Mouse (Mus musculus) left cerebral cortex, postnatal 10 days (tissue): ENCODE results near the gene 4931406P16Rik. TPM values are rescaled to one million over a fixed set of nuclear protein-coding genes. Genes with fewer than 3 reads are reported as not detected.

Experiments used
- DNase-seq, 2 experiments: peaks; one replicate each; pipeline ENCODE4 v3.0.0; 2021 to 2022; ENCODE audit warnings: low spot score in 2 of 2, mixed read lengths in 1 of 2; ENCODE audit errors: extremely low spot score in 1 of 2
- intact Hi-C: fragments of 180-260 bp; cut with DNase I; formaldehyde crosslinking; loops from one replicate; pipeline ENCODE4 v1.15.1; 2025
- total RNA-seq, 2 experiments: library from RNA; stranded (reverse); gene quantifications; 2 replicates each; pipeline ENCODE4 v1.2.3; 2021

4931406P16Rik gene
- total RNA-seq, 2 experiments from 2014 or later = 46.2 to 54.4 TPM

DNA sequence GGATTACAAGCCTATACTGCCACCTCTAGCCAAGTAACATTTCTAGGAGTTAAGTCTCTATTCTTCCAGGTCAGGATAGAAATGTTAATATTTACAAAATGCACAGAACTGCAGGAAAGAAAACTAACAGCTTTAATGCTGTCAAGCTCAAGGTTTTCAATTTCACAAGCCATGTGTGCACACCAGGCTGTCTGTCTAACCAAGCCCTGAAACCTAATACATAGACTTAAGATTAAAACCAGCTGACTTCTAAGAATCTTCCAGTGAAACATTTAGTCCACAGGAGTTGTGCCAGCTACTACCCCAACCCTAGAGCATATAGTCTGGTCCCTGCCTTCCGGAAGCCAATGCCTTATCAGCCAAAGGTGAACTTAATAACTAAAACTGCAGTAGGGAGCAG is 54.9 kb downstream of the 4931406P16Rik start:
- intact Hi-C loops = no loop called here
- no peak for DNase-seq

DNA sequence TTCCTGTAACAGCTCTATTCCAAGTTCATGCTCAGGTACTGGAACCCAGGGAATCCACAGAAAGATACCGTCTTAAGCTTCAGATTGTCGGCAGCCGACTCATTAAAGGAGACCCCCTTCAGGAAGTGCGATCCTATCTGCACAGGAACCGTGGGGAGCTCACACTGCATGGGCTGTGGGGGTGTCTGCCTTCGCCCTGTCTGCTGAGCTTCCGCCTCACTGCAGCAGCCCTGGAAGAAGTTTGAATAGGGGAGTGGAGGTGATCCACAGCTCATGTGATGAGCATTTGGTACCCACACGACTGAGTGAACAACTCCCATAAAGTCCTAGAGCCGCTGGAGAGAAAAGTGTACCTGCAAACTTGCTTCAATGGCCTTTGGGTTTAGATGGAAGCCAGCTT is 56.1 kb downstream of the 4931406P16Rik start:
- DNase-seq = peak in 1 of 2 experiments; percentile 41
- intact Hi-C loops = no loop called here

DNA sequence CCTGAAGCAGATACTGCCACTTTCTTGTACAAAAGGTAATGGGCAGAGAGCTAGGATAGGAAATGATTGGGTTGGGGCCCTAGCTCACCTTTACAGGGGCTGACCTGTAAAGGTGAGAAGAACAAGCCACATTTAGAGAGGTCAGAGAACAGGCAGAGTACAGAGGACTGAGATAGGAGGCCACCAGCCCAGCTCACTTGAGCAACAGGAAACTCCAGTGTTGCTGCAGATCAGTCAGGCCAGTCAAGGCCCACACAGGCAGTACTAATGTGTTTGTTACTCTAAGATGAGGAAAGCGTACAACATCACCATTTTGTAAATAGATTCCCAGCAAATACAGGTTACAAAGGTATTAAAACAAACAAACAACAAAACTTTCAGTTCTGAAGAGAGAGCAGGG is 57.4 kb downstream of the 4931406P16Rik start:
- intact Hi-C loops = no loop called here
- DNase-seq = no peak

DNA sequence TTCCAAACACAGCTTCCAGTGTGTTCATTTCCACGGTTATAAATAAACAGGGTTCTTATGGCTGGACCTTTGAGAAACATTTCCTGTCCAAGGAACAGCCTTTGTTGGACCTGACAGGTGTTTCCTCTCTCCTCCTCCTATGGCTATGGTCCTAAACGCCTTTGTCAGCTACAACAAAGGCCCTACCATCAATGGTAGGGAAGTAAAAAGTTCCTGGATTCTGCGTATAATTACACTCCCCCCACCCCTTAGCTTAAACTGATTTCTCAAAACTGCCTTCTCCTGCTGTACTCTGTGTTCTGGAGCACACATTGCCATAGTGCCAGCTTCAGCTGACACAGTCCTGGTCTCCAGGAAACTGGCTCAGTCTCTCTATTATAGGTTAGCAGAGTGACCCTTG is 58.2 kb downstream of the 4931406P16Rik start:
- intact Hi-C loops = no loop called here
- DNase-seq = no peak

DNA sequence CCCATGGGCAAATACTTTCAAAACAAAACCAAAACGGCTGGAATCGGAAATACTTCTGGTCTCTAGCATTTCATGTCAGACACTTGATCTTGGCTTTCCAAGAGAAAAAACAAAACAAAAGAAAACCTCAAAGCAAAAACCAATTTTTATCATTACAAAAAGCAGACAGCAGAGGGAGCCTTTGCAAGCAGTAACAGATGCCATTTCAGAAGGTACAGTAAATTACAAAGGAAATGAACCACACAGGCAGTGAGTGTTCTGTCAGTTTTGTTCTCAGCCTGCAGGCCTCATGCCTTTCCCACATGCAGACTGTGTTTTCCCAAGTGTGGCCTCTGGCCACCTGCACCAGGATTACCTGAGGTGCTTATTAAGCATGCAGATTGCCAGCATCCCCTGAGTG is 61.3 kb downstream of the 4931406P16Rik start:
- DNase-seq = no peak
- intact Hi-C loops = loop anchor here (5.0 kb wide), 1 partner anchor 105 kb away; no protein-coding TSS in a partner anchor

DNA sequence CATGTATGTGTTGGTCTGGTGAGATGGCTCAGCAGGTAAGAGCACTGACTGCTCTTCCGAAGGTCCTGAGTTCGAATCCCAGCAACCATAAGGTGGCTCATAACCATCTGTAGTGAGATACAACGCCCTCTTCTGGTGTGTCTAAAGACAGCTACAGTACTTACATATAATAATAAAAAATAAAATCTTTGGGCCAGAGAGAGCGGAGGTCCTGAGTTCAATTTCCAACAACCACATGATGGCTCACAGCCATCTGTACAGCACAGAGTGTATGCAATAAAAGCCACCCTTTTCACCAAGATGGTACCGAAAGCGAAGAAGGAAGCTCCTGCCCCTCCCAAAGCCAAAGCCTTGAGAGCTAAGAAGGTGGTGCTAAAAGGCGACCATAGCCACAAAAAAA is 62.6 kb downstream of the 4931406P16Rik start, which contains the start of gene Gm6096:
Gene Gm6096 (plus strand): TSS at position 301 of the 400 bp plus-strand sequence.
- DNase-seq = no peak
- intact Hi-C loops = loop anchor here (5.0 kb wide), 1 partner anchor 107 kb away; no protein-coding TSS in a partner anchor

DNA sequence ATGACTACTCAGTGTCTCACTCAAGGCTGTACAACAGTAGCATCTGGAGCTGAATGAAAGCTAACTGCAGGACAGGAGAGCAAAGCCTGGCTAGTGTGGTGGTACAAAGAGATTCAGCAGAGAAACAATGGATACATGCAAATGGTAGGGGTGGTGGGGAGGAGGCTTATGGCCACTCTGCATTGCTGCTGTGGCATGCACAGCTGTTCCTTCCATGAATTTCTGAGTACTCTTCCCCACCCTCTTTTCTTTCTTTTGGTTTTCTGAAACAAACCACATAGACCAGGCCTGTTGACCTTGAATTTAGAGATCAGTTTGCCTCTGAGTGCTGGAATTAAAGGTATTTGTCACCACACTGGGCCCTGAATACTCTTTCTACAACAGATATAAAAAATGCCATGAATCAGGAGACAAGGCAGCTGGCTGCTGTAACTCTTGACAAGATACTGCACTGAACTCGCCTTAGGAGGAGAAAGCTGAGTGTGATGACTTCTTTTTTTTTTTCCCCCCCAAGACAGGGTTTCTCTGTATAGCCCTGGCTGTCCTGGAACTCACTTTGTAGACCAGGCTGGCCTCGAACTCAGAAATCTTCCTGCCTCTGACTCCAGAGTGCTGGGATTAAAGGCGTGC is 66.4 kb downstream of the 4931406P16Rik start:
- intact Hi-C loops = no loop called here
- DNase-seq = no peak

DNA sequence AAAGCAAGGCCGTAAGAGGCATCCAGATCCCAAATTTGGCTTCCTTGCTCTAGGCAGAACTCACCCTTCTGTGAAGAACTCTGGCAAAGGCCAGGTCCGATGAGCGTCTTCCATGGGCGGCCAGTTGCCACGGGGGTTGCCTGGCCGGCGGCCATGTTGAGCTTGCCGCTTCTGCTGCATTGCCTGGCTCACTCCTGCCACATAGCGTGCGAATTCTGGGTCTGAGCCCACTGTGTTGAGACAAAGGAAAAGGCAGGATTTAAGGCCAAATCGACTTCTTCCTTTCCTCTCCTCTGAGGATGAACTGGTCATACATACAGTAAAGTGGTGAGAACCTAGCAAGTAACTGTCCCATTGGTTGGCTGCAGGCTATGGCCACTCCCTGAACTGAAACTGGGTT is 71.2 kb downstream of the 4931406P16Rik start:
- intact Hi-C loops = no loop called here
- DNase-seq = no peak

DNA sequence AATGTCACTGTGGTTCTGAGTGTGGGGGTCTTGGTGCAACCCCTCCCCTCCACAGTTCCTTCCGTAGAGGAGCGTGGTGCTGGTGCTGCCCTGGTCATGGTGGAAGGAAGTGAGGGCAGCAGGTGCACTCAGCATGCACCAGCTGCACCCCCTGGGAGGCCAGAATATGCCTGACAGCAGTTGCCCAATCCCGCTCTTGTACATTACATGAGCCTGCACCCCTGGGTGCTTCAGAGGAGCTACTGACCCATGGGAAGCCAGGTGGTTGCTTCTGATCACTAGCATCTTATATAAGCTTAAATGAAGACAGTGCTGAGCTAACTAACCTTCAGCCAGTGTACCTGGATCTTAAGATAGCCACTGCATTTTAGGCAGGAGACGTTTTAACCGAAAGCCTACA is 75.3 kb downstream of the 4931406P16Rik start:
- intact Hi-C loops = no loop called here
- DNase-seq = no peak

DNA sequence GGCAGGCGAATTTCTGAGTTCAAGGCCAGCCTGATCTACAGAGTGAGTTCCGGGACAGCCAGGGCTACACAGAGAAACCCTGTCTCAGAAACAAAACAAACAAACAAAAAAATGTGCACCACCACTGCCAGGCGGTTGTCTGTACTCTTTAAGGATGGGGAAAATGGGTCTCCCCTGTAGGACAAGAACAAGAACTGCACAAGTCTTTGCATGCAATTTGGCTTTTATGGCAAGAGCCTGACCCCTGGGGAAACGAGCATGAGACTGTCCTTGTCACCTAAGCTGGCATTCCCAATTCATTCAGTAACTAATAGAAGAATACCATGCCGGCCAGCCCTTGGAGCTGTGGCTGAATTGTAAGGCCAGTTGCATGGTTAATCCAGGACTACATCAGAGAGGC is 77.7 kb downstream of the 4931406P16Rik start:
- intact Hi-C loops = no loop called here
- DNase-seq = no peak

DNA sequence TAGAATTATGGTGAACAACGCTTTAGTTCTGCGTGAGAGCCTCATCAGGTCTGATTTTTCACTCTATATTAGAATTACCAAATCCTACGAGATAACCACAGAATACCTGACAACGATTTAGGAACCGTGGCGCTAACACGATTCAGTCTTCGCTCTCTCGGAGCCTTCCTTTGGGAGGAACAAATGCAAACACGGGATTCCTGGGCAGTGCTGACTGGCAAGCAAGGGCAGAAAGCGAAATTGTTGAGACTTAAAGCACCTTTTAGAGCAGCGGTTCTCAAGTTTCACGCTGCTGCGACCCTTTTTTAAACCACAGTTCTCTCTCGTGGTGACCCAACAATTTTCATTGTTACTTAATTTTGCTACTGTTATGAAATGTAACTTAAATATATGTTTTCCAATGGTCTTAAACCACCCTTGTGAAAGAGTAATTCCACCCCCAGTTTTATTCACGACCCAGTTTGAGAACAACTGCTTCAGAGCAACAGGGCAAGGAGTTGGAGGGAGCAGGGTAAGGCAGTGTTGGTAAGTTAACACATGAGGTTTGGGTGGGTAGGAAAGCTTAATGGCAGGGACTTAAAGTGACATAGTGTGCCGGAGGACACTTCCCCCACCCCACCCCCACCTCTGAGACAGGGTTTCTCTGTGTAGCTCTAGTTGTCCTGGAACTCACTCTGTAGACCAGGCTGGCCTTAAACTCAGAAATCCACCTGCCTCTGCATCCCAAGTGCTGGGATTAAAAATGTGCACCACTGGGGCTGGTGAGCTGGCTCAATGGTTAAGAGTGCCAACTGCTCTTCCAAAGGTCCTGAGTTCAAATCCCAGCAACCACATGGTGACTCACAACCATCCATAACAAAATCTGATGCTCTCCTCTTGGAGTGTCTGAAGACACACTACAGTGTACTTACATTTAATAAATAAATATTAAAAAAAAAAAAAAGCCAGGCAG is 78.5 kb downstream of the 4931406P16Rik start:
- intact Hi-C loops = no loop called here
- no peak for DNase-seq

DNA sequence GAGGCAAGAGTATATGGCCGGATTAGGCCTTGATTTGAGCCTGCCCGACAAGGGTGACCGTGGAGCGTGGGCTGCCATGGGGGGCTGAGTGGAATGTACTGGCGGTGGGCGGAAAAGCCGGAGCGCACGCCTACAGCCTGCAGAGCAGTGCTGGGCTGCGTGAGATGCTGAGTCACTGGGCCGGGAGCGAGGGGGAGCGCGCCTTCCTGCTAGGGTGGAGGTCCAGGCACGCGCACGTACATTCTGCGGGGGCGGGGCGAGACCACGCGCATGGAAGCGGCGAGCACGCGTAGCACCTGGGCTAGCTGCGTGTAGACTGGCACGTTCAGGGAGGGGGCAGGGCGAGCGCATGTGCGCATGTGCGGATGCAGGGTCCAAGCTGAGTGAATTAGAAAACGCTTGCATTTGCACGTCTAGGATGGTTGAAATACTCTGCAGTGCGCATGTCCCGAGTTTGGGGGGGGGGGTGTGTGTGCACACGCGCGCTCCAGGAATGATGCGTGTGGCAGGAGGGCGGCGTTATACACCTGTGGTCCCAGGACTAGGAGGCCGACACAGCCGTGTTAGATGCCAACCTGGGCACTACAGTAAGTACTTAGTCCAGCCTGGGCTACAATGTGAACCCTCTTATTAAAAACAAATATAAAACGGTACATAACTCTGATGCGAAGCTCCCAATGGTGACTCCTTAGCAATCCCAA is 79.3 kb downstream of the 4931406P16Rik start:
- intact Hi-C loops = no loop called here
- DNase-seq = peak; percentile 99 to 100

DNA sequence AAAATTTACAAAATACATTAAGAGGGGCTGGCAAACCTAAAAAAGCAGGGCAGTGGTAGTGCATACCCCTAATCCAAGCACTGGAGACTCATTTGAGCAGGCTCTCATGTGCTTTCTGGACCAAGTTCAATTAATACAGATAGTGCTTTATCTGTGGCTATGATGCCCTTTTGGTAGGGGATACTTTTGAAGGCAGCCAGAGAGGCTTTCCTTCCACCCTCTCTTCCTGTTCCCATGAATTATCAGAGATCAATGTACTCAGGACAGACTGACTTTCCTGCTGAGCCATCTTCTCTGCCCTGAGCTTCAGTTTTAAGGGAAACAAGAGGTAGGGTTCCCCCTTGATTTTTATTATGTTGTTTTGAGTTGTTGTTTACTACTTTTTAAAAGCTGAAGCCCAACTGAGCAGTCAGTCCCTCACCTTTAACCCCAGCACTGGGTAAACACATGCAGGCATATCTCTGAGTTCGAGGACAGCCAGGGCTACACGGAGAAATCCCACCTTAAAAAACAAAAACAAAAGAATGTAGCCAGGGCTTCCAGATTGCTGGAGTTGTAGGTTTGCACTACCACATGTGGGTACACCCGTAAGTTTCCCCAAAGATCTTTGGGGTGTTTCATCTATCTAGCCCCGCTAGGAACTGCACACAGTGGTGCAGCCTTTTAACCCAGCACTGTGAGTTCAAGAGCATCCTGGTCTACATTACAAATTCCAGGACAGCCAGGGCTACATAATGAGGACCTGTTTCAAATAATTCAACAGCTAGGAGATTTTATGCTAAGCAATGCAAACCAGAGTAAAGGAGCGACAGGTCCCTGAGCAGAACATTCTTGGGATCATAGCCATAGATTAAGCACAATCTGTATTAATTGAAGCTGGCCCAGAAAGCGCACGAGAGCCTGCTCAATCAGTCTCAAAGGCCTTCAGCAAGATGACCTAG is 80.3 kb downstream of the 4931406P16Rik start:
- intact Hi-C loops = no loop called here
- no peak for DNase-seq

DNA sequence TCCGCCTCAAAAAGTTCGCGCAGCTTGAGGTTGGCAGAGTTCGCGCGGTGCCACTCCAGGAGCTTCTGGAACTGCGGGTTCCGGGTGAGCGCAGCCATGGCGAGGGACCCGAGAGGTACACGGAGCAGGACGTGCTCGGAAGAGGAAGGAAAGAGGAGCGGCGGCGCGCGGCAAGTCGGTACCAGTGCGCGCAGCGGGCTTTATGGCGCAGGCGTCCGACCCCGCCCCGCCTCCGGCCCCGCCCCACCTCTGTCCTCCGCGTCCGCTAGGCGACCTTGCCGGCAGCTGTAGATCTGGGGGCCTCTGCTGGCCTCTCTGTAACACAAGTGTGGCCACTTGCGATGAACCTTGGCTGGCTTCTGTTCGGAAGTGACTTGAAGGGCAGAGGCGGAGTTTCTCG is 83.2 kb downstream of the 4931406P16Rik start, which contains the start of gene Gpi1:
Gene Gpi1 (minus strand): TSS at position 221 of the 400 bp plus-strand sequence.
- DNase-seq = peak; percentile 71 to 91

DNA sequence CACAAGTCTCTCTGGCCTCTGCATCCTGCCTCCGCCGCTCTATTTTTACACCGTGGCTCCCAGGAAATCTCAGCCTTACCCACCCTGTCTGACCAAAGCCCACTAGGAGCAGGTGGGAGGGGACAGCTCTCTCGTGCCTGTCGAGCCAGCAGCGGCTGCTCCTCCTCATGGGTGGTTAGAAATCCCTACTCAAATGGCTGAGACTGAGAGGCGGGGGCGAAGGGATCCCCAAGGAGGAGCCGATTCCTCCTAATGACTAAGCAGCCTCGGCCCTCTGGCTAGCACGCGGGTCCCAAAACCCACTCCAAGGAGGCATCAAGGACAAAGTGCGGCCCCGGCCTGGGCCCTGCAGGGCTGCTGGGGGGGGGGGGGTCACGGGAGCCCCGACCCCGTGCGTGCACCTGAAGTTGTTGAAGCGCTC is 83.7 kb downstream of the 4931406P16Rik start:
- intact Hi-C loops = no loop called here

More for the DNA sequence above, 83.2 kb downstream of the 4931406P16Rik start, which contains the start of gene Gpi1:
- intact Hi-C loops = no loop called here

DNA sequence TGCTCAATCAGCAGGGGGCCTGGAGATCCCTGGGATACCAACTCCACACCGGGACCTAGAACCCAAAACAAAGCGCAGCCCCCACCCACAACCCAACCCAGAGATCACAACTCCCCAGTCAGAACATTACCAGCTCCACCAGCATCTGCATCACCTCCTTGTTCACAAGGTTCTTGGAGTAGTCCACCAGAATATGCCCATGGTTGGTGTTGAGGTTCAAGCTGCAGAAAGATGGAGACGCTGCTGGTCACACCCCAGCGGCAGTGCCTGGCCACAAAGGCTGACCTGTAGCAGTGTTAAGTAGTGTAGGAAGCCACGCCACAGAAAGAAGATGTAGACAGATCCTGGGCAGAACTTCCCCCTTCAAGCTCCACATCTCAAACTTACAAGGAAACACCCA is 84.2 kb downstream of the 4931406P16Rik start:
- intact Hi-C loops = no loop called here
- no peak for DNase-seq

More for the DNA sequence above, 83.7 kb downstream of the 4931406P16Rik start:
- peak; percentile 51 to 76 for DNase-seq

DNA sequence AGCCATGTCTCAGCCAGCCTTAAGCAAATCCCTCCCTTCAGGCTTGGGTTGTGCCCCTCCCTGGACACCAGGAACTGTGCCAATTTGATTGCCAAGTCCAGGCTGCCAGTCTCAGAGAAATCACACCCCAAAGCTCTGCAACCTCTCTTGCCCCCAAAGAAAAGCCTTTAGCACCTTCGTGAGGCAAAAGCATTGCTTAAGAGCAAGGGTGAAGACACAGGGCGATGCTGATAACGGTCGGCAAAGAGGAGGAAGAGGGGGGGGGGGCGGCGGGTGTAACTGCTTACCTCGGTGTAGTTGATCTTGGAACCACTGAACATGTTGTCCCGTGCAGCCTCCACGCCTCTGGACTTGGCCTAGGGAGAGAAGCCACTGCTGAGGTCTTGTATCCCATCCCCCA is 84.7 kb downstream of the 4931406P16Rik start:
- no peak for DNase-seq
- intact Hi-C loops = no loop called here

DNA sequence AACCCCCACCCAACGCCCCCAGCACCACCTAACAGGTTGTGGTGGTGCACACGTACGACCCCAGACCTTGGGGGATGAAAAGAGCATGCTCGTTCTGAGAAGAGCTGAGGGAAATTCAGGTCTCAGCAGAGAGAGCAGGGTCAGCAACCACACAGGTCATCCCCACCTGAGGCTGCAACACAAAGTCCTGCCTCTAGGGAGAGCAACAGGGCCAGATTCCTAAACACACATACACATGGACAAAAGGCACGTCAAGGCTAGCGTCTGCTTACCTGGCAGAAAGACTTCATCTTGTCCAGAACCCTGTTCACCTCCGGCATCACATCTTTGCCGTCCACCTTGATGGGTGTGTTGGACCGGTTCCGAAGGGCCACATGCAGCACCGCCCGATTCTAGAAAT is 86.5 kb downstream of the 4931406P16Rik start:
- DNase-seq = no peak
- intact Hi-C loops = no loop called here
